Mouse (Mus musculus) neutrophil, adult 65 days (primary cell): Measurements from ENCODE around the gene Fam19a1. TPM values are rescaled to one million over a fixed set of nuclear protein-coding genes. Genes with fewer than 3 reads are reported as not detected.

Experiments
- total RNA-seq: library from RNA; stranded (reverse); gene quantifications from 2 replicates; pipeline ENCODE4 v1.2.4, GENCODE M21; 2023

Fam19a1 gene
- total RNA-seq: not detected in 2 replicates

GRCm38 (mm10) chr6:96112854-96113253, at the start of gene Fam19a1:
TSS of gene Fam19a1 (plus strand) at chr6:96113154.

GRCm38 (mm10) chr6:96165818-96166379, 52.9 kb downstream of the Fam19a1 start, which contains the start of gene 1700123L14Rik:
TSS of gene 1700123L14Rik (minus strand) at chr6:96166243.

Other genes starting within 250 kb of the Fam19a1 start
- not detected in 2 replicates for gene 1700123L14Rik, start 53.1 kb downstream of the Fam19a1 start, total RNA-seq